Mouse (Mus musculus) liver, embryonic 14.5 days (tissue): ENCODE data around the gene Tcp11.

Experiments used
- CTCF ChIP-seq: IDR thresholded peaks from 2 replicates; pipeline ENCODE4 v1.5.1; 2016; ENCODE audit warnings: antibody characterized with exemption, low read depth, control low read depth
- EP300 ChIP-seq: IDR thresholded peaks from 2 replicates; pipeline ENCODE4 v1.6.1; 2016; ENCODE audit warnings: antibody characterized with exemption, low read depth

- TF ChIP-seq EP300: no peak
- TF ChIP-seq CTCF: peak; percentile 50
These were observed 13.4 kb upstream of the Tcp11 start for GRCm38 (mm10) chr17:28093837-28094236.
